Mouse (Mus musculus) heart, adult 18-20 months (tissue): ENCODE results near the gene Adamts17. TPM values are rescaled to one million over a fixed set of nuclear protein-coding genes. Genes with fewer than 3 reads are reported as not detected.

ENCODE experiments used
- total RNA-seq, 2 experiments: library from RNA; stranded (reverse); gene quantifications; 2 replicates each; pipeline ENCODE4 v1.2.3; 2021

The Adamts17 gene
- total RNA-seq, 2 experiments from 2014 or later, result 0.94 to 1.3 TPM

Other genes starting within 250 kb of the Adamts17 start
- 1 to 10 TPM; 5.7 to 6.2 TPM for gene Asb7, start 150.1 kb upstream of the Adamts17 start, total RNA-seq
- gene Lins1, start 149.8 kb upstream of the Adamts17 start, total RNA-seq, result 1 to 10 TPM; 2.5 to 3.9 TPM
- under 1 TPM in 1 of 2 experiments, not detected in 1; 0.15 TPM for gene Cers3, start 96.2 kb upstream of the Adamts17 start, total RNA-seq